Mouse (Mus musculus) kidney, embryonic 15.5 days (tissue): ENCODE results near the gene B230219D22Rik. TPM values are rescaled to one million over a fixed set of nuclear protein-coding genes. Genes with fewer than 3 reads are reported as not detected.
A peak's percentile ranks its signal among the peaks of the same experiment; 100 is the strongest.

Experiments
- ATAC-seq: fragments of 200-750 bp; cut with Nextera tagmentation; replicated peaks from 2 replicates; pipeline ENCODE4 v1.8.0; 2017; ENCODE audit warnings: moderate TSS enrichment; ENCODE audit not compliant: low FRiP score
- H3K27ac ChIP-seq: fragments of 300-500 bp; sonication (generic); 2 replicates; pipeline ENCODE4 v1.5.1; 2015; ENCODE audit warnings: mild to moderate bottlenecking, inconsistent platforms
- H3K27me3 ChIP-seq: fragments of 300-500 bp; sonication (generic); 2 replicates; pipeline ENCODE4 v1.6.1; 2015; ENCODE audit warnings: inconsistent platforms
- H3K36me3 ChIP-seq: fragments of 300-500 bp; sonication (generic); 2 replicates; pipeline ENCODE4 v1.6.1; 2015; ENCODE audit warnings: inconsistent platforms
- H3K4me1 ChIP-seq: fragments of 300-500 bp; sonication (generic); 2 replicates; pipeline ENCODE4 v1.6.1; 2015; ENCODE audit warnings: inconsistent platforms
- H3K4me2 ChIP-seq: fragments of 300-500 bp; sonication (generic); 2 replicates; pipeline ENCODE4 v1.6.1; 2015; ENCODE audit warnings: moderate library complexity, mild to moderate bottlenecking, inconsistent platforms
- H3K4me3 ChIP-seq: fragments of 300-500 bp; sonication (generic); replicated peaks from 2 replicates; pipeline ENCODE4 v1.5.1; 2015; ENCODE audit warnings: mild to moderate bottlenecking, inconsistent platforms
- H3K9ac ChIP-seq: fragments of 300-500 bp; sonication (generic); 2 replicates; pipeline ENCODE4 v1.6.1; 2015; ENCODE audit warnings: mild to moderate bottlenecking, inconsistent platforms
- H3K9me3 ChIP-seq: fragments of 300-500 bp; sonication (generic); replicated peaks from 2 replicates; pipeline ENCODE4 v1.6.1; 2016; ENCODE audit warnings: inconsistent platforms
- WGBS: fragments of 180-500 bp; shearing (Covaris S2); methylation state at CpG from one replicate; pipeline ENCODE4 v1.1.7; 2015; ENCODE audit warnings: mixed read lengths; 5-methylcytosine and 5-hydroxymethylcytosine counted together
- polyA plus RNA-seq: library from polyadenylated mRNA; unstranded; fragments of >200 nt; fragmentation: Nextera tagmentation; extraction: Ambion mirVana; gene quantifications from 2 replicates; pipeline ENCODE4 v1.2.1, GENCODE M21; 2015

The B230219D22Rik gene
- 63.0 and 64.1 TPM in 2 replicates for polyA plus RNA-seq

DNA sequence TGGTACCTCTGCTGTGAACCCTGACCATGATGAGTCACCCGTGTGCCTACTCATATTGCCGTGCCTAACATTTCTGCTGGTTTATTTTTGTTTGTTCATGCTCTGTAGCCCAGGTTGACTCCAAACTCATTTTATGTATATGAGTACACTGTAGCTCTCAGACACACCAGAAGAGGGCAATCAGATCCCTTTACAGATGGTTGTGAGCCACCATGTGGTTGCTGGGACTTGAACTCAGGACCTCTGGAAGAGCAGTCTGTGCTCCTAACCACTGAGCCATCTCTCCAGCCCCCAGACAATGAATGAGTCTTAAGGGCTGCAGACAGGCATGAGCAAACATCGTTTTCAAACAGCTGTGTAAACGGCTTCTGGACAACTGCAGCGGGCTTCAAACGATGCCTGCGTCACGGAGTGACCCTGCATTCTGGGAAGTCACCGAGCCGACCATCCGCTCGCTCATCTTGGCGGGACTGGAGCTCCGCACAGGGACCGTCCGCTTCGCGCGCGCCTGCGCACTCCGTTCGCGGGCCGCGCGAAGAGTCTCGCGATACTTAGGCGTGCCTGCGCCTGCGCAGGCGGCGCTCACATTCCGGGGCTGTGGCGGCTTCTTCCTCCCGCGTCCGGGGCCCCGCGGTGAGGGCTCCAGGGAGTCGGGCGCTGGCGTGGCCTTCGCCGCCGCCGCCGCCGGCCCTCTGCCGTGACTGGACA, at the start of gene B230219D22Rik:
Gene B230219D22Rik, plus strand, starts transcription at position 590 of the 708 bp plus-strand sequence.
- 1% methylated on average over 51 of the region's 51 CpGs for WGBS
- Histone ChIP-seq H3K36me3 (0 out of 2 replicates have a peak, but pooled peaks cover 3% of the 10 kb centered on the region), H3K27ac (peak within 1 kb of the TSS; percentile 98), H3K27me3 (no peaks in the 10 kb centered on the region), H3K9me3 (no peaks in the 10 kb centered on the region), H3K4me2 (peak within 1 kb of the TSS; percentile 74), H3K4me3 (peak within 1 kb of the TSS; percentile 73), H3K9ac (peak within 1 kb of the TSS; percentile 99), H3K4me1 (peaks cover 22% of the 10 kb centered on the region)
- peak; percentile 98 for ATAC-seq

DNA sequence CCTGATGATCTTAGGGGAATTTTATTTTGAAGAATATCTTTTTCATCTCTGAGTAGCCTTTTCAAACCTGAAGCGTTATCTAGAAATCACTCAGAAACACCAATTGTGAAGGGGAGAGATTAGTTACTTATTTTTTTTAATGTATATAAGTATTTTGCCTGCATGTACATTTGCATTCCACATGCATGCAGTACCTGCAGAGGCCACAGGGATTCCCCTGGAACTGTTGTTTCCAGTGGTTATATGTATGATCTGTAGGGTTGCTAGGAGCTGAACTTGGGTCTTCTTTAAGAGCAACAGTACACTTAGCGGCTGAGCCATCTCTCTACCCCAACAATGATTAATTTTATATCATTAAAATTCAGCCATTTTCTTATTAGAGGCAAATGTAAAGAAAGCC, 48.4 kb upstream of the B230219D22Rik start:
- Histone ChIP-seq H3K9ac (no peak overlapping the region), H3K4me2 (no peak overlapping the region), H3K27me3 (no peaks in the 10 kb centered on the region), H3K4me3 (no peak overlapping the region), H3K36me3 (peaks cover 81% of the 10 kb centered on the region), H3K9me3 (no peaks in the 10 kb centered on the region), H3K4me1 (no peaks in the 10 kb centered on the region), H3K27ac (no peak overlapping the region)
- WGBS, result 83% methylated on average over 2 of the region's 2 CpGs
- no peak for ATAC-seq

GRCm38 (mm10) chr13:55650098-55650497, 42.8 kb upstream of the B230219D22Rik start:
- Histone ChIP-seq H3K36me3 (peaks cover 100% of the 10 kb centered on the region), H3K27me3 (no peaks in the 10 kb centered on the region), H3K9me3 (no peaks in the 10 kb centered on the region), H3K4me3 (no peak overlapping the region), H3K9ac (no peak overlapping the region), H3K4me1 (no peaks in the 10 kb centered on the region), H3K27ac (no peak overlapping the region), H3K4me2 (no peak overlapping the region)
- ATAC-seq, result no peak
- WGBS, result 90% methylated on average over 12 of the region's 12 CpGs

- no peak overlapping the region for H3K4me3 ChIP-seq
- no peak overlapping the region for H3K27ac ChIP-seq
- no peak overlapping the region for H3K9ac ChIP-seq
- peaks cover 100% of the 10 kb centered on the region for H3K36me3 ChIP-seq
- 92% methylated on average over 6 of the region's 6 CpGs for WGBS
- no peaks in the 10 kb centered on the region for H3K4me1 ChIP-seq
- no peak overlapping the region for H3K4me2 ChIP-seq
- no peaks in the 10 kb centered on the region for H3K9me3 ChIP-seq
- ATAC-seq, result no peak
- H3K27me3 ChIP-seq, result no peaks in the 10 kb centered on the region
Observed at GRCm38 (mm10) chr13:55650980-55651379, 41.9 kb upstream of the B230219D22Rik start.

DNA sequence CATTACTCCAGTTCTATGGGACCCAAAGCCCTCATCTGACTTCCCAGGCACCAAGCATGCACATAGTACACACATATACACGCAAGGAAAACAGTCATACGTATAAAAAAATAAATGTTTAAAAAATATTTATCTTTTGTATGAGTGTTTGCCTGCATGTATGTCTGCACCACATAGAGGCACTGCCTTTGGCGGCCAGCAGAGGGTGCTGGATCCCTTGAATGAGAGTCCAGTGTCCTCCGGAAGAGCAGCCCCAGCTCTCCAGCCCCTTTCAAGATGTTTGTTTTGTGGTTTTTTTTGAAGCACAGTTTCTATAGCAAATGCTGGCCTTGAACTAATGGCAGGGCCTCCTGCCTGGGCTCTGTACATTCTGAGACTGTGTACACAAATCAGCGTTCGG, 24.4 kb upstream of the B230219D22Rik start:
- 92% methylated on average over 6 of the region's 6 CpGs for WGBS

GRCm38 (mm10) chr13:55672711-55673110, 20.2 kb upstream of the B230219D22Rik start:
- Histone ChIP-seq H3K4me2 (no peak overlapping the region), H3K36me3 (peaks cover 93% of the 10 kb centered on the region), H3K9ac (no peak overlapping the region), H3K9me3 (no peaks in the 10 kb centered on the region), H3K27me3 (no peaks in the 10 kb centered on the region), H3K4me1 (no peaks in the 10 kb centered on the region), H3K27ac (no peak overlapping the region), H3K4me3 (no peak overlapping the region)
- ATAC-seq, result no peak
- 90% methylated on average over 6 of the region's 6 CpGs for WGBS

More for the DNA sequence above, 24.4 kb upstream of the B230219D22Rik start:
- peaks cover 95% of the 10 kb centered on the region for H3K36me3 ChIP-seq
- no peaks in the 10 kb centered on the region for H3K4me1 ChIP-seq
- no peak overlapping the region for H3K9ac ChIP-seq
- no peak overlapping the region for H3K27ac ChIP-seq
- no peak for ATAC-seq
- H3K27me3 ChIP-seq, result no peaks in the 10 kb centered on the region
- no peak overlapping the region for H3K4me3 ChIP-seq
- H3K9me3 ChIP-seq, result no peaks in the 10 kb centered on the region
- no peak overlapping the region for H3K4me2 ChIP-seq

- H3K36me3 ChIP-seq, result peaks cover 94% of the 10 kb centered on the region
Observed at GRCm38 (mm10) chr13:55677364-55677763, 15.6 kb upstream of the B230219D22Rik start.

DNA sequence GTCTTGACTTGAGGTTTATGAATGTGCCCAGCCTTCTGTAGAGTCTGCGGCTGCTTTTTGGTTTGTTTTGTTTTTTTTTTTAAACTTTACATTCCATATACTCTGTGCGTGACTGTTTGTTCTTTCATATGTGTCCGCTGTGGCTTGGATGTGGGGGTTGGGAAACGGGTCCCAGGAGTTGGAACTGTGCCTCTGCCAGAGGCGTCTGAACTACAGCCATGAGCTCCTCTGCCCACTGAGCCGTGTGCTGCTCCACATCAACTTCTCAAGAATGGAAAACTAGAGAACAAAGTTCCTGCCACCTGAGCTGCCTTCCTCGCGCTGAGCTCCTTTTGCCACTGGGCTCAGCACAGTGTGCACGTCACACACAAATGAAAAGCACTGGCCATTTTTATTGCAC, 10.7 kb upstream of the B230219D22Rik start:
- ATAC-seq, result no peak
- Histone ChIP-seq H3K4me3 (no peak overlapping the region), H3K36me3 (peaks cover 51% of the 10 kb centered on the region), H3K27ac (no peak overlapping the region), H3K9me3 (no peaks in the 10 kb centered on the region), H3K9ac (no peak overlapping the region), H3K27me3 (no peaks in the 10 kb centered on the region), H3K4me2 (no peak overlapping the region), H3K4me1 (no peaks in the 10 kb centered on the region)
- 83% methylated on average over 9 of the region's 9 CpGs for WGBS

More at GRCm38 (mm10) chr13:55677364-55677763, 15.6 kb upstream of the B230219D22Rik start:
- H3K4me2 ChIP-seq, result no peak overlapping the region
- no peak overlapping the region for H3K4me3 ChIP-seq
- H3K9me3 ChIP-seq, result no peaks in the 10 kb centered on the region
- no peak overlapping the region for H3K27ac ChIP-seq
- no peak overlapping the region for H3K9ac ChIP-seq
- ATAC-seq, result no peak
- H3K4me1 ChIP-seq, result no peaks in the 10 kb centered on the region
- no peaks in the 10 kb centered on the region for H3K27me3 ChIP-seq
- WGBS, result 64% methylated on average over 8 of the region's 8 CpGs

DNA sequence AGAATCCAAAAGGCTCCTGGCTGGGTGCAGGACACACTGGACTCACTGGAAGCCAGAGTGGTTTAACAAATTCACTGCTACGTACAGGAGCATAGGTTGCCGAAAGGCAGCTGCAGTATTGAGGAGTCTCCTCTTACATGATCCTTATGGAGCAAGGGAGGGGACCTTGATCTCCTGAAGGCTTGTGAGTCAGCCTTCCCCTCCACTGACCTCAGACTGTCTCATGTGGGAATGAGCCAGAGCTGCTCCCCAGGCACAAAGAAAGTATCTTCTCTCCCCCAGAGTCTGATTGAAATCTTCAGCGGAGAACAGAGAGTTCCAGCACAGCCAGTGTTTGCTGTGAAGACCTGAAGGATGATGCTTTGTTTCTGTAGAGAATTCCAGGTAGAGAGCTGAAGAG, 9.3 kb upstream of the B230219D22Rik start:
- no peaks in the 10 kb centered on the region for H3K9me3 ChIP-seq
- WGBS, result 87% methylated on average over 3 of the region's 3 CpGs
- peaks cover 37% of the 10 kb centered on the region for H3K36me3 ChIP-seq
- no peak overlapping the region for H3K4me3 ChIP-seq
- ATAC-seq, result no peak
- H3K27me3 ChIP-seq, result no peaks in the 10 kb centered on the region
- no peak overlapping the region for H3K4me2 ChIP-seq
- no peak overlapping the region for H3K9ac ChIP-seq
- H3K4me1 ChIP-seq, result no peaks in the 10 kb centered on the region
- H3K27ac ChIP-seq, result no peak overlapping the region

GRCm38 (mm10) chr13:55686107-55686633, 6.8 kb upstream of the B230219D22Rik start:
- Histone ChIP-seq H3K4me2 (no peak overlapping the region), H3K4me1 (no peaks in the 10 kb centered on the region), H3K9me3 (no peaks in the 10 kb centered on the region), H3K27me3 (no peaks in the 10 kb centered on the region), H3K4me3 (no peak overlapping the region), H3K27ac (no peak overlapping the region), H3K36me3 (peaks cover 12% of the 10 kb centered on the region; the same call in 1 of the 2 replicates), H3K9ac (no peak overlapping the region)
- WGBS, result 69% methylated on average over 9 of the region's 9 CpGs
- ATAC-seq, result no peak

GRCm38 (mm10) chr13:55687927-55688602, 4.9 kb upstream of the B230219D22Rik start:
- no peak overlapping the region for H3K4me2 ChIP-seq
- WGBS, result 38% methylated on average over 4 of the region's 4 CpGs
- no peak overlapping the region for H3K27ac ChIP-seq
- no peaks in the 10 kb centered on the region for H3K27me3 ChIP-seq
- no peak for ATAC-seq
- no peak overlapping the region for H3K9ac ChIP-seq
- H3K9me3 ChIP-seq, result no peaks in the 10 kb centered on the region
- no peaks in the 10 kb centered on the region for H3K36me3 ChIP-seq
- H3K4me3 ChIP-seq, result no peak overlapping the region
- peaks cover 5% of the 10 kb centered on the region; the same call in 1 of the 2 replicates for H3K4me1 ChIP-seq

- H3K9ac ChIP-seq, result peak overlapping the region; percentile 99
- no peaks in the 10 kb centered on the region for H3K27me3 ChIP-seq
- H3K27ac ChIP-seq, result peak overlapping the region; percentile 98
- H3K4me3 ChIP-seq, result peak overlapping the region; percentile 73
- H3K9me3 ChIP-seq, result no peaks in the 10 kb centered on the region
- ATAC-seq, result peak; percentile 84
- WGBS, result under 1% methylated on average over 68 of the region's 70 CpGs
- H3K4me2 ChIP-seq, result peak overlapping the region; percentile 74
- peaks cover 6% of the 10 kb centered on the region for H3K36me3 ChIP-seq
- H3K4me1 ChIP-seq, result peaks cover 22% of the 10 kb centered on the region
Observed at GRCm38 (mm10) chr13:55693243-55693721, 358 bp downstream of the B230219D22Rik start.
